Mouse (Mus musculus) lung, embryonic 14.5 days (tissue): ENCODE measurements at regions not wholly inside any gene's neighbourhood (a gene's known extent, or its start where the extent isn't known, plus 50 kb on each side); places are given as distances from the start of the nearest gene placed in this dataset.

ENCODE experiments used
- ATAC-seq: fragments of 200-750 bp; cut with Nextera tagmentation; 2 replicates; pipeline ENCODE4 v1.8.0; 2017; ENCODE audit warnings: mild to moderate bottlenecking, moderate TSS enrichment, moderate library complexity; ENCODE audit not compliant: insufficient read depth
- DNase-seq: peaks from one replicate; pipeline ENCODE4 v3.0.0-alpha.2; 2015
- H3K27ac ChIP-seq: fragments of 300-500 bp; sonication (generic); 2 replicates; pipeline ENCODE4 v1.5.1; 2014; ENCODE audit warnings: low read depth, mild to moderate bottlenecking, moderate library complexity
- H3K27me3 ChIP-seq: fragments of 300-500 bp; sonication (generic); 2 replicates; pipeline ENCODE4 v1.6.1; 2014; ENCODE audit warnings: low read length, control low read depth; ENCODE audit not compliant: insufficient read depth
- H3K36me3 ChIP-seq: fragments of 300-500 bp; sonication (generic); 2 replicates; pipeline ENCODE4 v1.6.1; 2014; ENCODE audit warnings: control low read depth; ENCODE audit not compliant: insufficient read depth
- H3K4me1 ChIP-seq: fragments of 300-500 bp; sonication (generic); 2 replicates; pipeline ENCODE4 v1.6.1; 2014; ENCODE audit warnings: antibody characterized with exemption, control low read depth; ENCODE audit not compliant: insufficient read depth
- H3K4me2 ChIP-seq: fragments of 300-500 bp; sonication (generic); 2 replicates; pipeline ENCODE4 v1.6.1; 2014; ENCODE audit warnings: mild to moderate bottlenecking
- H3K4me3 ChIP-seq: fragments of 300-500 bp; sonication (generic); 2 replicates; pipeline ENCODE4 v1.5.1; 2014; ENCODE audit warnings: low read depth, low read length
- H3K9ac ChIP-seq: fragments of 300-500 bp; sonication (generic); 2 replicates; pipeline ENCODE4 v1.6.1; 2014
- H3K9me3 ChIP-seq: fragments of 300-500 bp; sonication (generic); 2 replicates; pipeline ENCODE4 v1.6.1; 2016; ENCODE audit warnings: low read depth, low read length, control low read depth
- CTCF ChIP-seq: IDR thresholded peaks from 2 replicates; pipeline ENCODE4 v1.5.1; 2016; ENCODE audit warnings: antibody characterized with exemption, low read depth
- WGBS: fragments of 180-500 bp; shearing (Covaris S2); extraction: QIAGEN DNeasy Blood & Tissue Kit; methylation state at CpG from one replicate; pipeline ENCODE4 v1.1.7; 2014; 5-methylcytosine and 5-hydroxymethylcytosine counted together

DNA sequence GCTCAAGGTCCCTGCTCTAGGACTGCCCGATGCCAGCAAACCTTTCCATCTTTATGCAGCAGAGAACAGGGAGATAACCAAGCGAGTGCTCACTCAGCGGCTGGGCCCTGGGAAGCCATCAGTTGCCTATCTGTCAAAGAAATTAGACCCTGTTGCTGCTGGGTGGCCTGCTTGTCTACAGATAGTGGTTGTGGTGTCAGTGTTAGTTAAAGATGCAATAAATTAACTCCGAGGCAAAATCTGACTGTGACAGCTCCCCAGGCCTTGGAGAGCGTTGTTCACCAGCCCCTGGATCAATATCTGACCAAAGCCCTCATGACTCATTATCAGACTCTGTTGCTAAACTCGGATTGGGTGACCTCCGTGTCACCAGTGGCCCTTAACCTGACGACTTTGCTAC is 83.0 kb upstream of the Btg3 start:
- H3K9me3 ChIP-seq, result no peaks in the 10 kb centered on the region
- DNase-seq (no peak), ATAC-seq (no peak)
- no peak overlapping the region for H3K4me2 ChIP-seq
- no peak for TF ChIP-seq CTCF
- H3K27me3 ChIP-seq, result no peaks in the 10 kb centered on the region
- H3K4me1 ChIP-seq, result no peaks in the 10 kb centered on the region
- WGBS, result 47% methylated on average over 8 of the region's 8 CpGs
- no peak overlapping the region for H3K27ac ChIP-seq
- no peak overlapping the region for H3K4me3 ChIP-seq
- H3K9ac ChIP-seq, result no peak overlapping the region
- no peaks in the 10 kb centered on the region for H3K36me3 ChIP-seq

DNA sequence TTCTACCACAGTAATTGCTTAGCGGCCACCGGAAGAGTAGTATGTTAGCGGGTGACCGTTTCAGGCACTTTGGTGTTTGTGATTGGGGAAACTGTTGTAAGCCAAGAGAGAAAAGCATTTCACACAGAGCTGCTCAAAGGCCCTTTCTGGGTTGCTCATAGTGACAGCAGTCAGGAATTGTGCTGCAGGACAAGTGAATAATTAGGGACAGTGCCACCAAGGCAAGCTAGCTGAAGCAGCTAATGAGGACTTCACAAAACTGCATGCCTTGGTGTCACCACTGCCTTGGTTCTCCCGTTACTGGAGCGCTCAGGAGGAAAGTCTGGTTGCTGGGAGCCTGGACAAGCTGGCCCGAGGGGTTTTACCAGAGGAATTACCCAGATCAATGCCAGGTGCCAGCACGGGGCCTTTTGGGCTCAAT is 80.7 kb upstream of the Btg3 start:
- H3K9me3 ChIP-seq, result no peaks in the 10 kb centered on the region
- no peak overlapping the region for H3K4me2 ChIP-seq
- DNase-seq, result peak; percentile 54
- TF ChIP-seq CTCF, result no peak
- WGBS, result 70% methylated on average over 8 of the region's 8 CpGs
- no peak for ATAC-seq
- no peak overlapping the region for H3K9ac ChIP-seq
- H3K36me3 ChIP-seq, result no peaks in the 10 kb centered on the region
- no peaks in the 10 kb centered on the region for H3K27me3 ChIP-seq
- H3K27ac ChIP-seq, result no peak overlapping the region
- no peaks in the 10 kb centered on the region for H3K4me1 ChIP-seq
- H3K4me3 ChIP-seq, result no peak overlapping the region

DNA sequence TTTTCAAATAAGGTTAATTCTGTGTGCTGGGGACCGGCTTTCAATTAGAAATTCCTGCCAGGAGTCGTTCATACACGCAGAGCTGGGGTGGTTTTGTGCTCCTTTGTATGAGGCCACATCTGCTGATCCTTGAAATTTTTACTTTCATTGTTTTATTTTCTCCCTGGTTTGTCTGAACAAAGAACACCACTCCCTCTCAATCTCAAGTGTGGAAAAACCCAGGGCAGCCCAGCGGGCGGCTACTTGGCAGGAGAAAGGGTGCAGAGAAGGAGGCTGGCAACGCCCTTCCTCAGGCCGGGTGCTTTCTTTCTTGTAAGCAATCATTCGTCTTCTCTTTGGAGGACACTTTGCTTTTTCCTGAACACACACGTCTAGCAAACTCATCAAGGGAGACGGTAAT is 79.4 kb upstream of the Btg3 start:
- H3K27ac ChIP-seq, result no peak overlapping the region
- no peaks in the 10 kb centered on the region for H3K27me3 ChIP-seq
- whole genome bisulfite sequencing, result 51% methylated on average over 10 of the region's 10 CpGs

DNA sequence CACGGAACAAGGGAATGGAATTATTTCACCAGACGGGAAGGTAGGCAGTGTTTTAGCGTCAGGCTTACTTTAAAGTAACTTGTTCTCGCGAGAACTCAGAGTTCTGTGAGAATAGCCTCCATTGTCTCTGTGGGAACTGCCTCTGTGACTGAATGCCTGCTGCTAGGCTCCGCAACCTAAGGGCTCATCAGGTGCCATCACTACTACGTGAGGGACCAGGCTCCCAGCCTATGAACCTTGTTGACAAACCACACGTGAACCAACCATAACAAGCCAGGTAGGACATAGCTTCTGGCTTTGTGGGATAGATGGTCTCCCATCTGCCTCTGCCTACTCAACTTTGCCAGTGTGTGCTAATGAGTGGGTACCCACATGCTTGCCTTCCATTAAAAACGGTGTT is 77.5 kb upstream of the Btg3 start:
- DNase-seq (no peak), ATAC-seq (no peak)
- no peak for TF ChIP-seq CTCF
- WGBS, result 91% methylated on average over 9 of the region's 9 CpGs
- no peaks in the 10 kb centered on the region for H3K4me1 ChIP-seq
- no peak overlapping the region for H3K9ac ChIP-seq
- no peaks in the 10 kb centered on the region for H3K9me3 ChIP-seq
- no peak overlapping the region for H3K4me2 ChIP-seq
- H3K27me3 ChIP-seq, result no peaks in the 10 kb centered on the region
- no peaks in the 10 kb centered on the region for H3K36me3 ChIP-seq
- no peak overlapping the region for H3K27ac ChIP-seq
- no peak overlapping the region for H3K4me3 ChIP-seq

More for the DNA sequence above, 79.4 kb upstream of the Btg3 start:
- Histone ChIP-seq H3K4me1 (no peaks in the 10 kb centered on the region), H3K4me3 (no peak overlapping the region), H3K9me3 (no peaks in the 10 kb centered on the region), H3K4me2 (no peak overlapping the region), H3K9ac (no peak overlapping the region), H3K36me3 (no peaks in the 10 kb centered on the region)
- no peak for TF ChIP-seq CTCF
- ATAC-seq, result 0 out of 2 replicates have a peak, but pooled peaks have one; percentile 26
- DNase-seq, result peak; percentile 23

DNA sequence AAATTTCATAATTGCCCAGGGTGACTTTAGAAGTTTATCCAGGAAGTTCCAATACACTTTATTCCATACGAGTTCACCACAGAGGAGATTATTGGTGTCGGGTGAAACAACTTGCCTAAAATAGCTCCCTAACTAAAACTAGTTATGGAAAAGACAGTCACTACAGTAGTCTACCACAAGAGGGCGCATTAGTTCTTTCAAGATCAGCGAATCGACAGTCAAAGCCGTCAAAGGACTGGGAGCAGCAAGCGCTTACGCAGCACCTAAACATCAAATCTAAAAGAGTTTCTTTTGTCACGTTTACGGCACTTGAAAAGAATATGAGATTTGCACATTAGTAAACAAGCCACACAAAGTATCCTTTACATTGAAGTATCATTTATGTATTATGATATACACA is 75.3 kb upstream of the Btg3 start:
- no peaks in the 10 kb centered on the region for H3K27me3 ChIP-seq
- ATAC-seq (0 out of 2 replicates have a peak, but pooled peaks have one; percentile 19), DNase-seq (peak; percentile 95)
- no peak overlapping the region for H3K27ac ChIP-seq
- peak; percentile 87 for TF ChIP-seq CTCF
- WGBS, result 5% methylated on average over 10 of the region's 10 CpGs
- no peak overlapping the region for H3K4me3 ChIP-seq
- no peaks in the 10 kb centered on the region for H3K4me1 ChIP-seq
- no peaks in the 10 kb centered on the region for H3K9me3 ChIP-seq
- no peaks in the 10 kb centered on the region for H3K36me3 ChIP-seq
- H3K9ac ChIP-seq, result no peak overlapping the region
- H3K4me2 ChIP-seq, result no peak overlapping the region

DNA sequence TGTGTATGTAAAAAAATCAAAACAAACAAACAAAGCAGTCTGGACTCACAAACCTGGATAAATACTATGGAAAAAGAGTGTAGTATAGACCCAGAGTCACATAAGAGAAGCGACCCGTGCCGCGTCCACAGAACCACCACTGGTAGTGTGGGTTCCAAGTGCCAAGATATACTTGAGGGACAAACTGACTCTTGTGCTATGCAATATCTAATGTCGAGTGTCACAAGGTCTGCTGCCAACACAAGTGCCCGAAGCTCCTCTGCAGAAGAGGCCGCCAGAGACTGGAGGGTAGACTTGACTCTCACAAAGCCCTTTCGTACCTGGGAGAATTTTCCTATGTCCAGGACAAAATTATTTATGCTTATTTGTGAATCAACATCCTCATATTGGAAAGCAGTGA is 74.8 kb upstream of the Btg3 start:
- H3K9me3 ChIP-seq, result no peaks in the 10 kb centered on the region
- DNase-seq, result no peak
- H3K27ac ChIP-seq, result no peak overlapping the region
- H3K36me3 ChIP-seq, result no peaks in the 10 kb centered on the region
- no peak for ATAC-seq
- no peak overlapping the region for H3K9ac ChIP-seq
- 85% methylated on average over 8 of the region's 8 CpGs for WGBS
- H3K4me3 ChIP-seq, result no peak overlapping the region
- H3K4me2 ChIP-seq, result no peak overlapping the region
- no peak for TF ChIP-seq CTCF
- H3K27me3 ChIP-seq, result no peaks in the 10 kb centered on the region
- no peaks in the 10 kb centered on the region for H3K4me1 ChIP-seq

DNA sequence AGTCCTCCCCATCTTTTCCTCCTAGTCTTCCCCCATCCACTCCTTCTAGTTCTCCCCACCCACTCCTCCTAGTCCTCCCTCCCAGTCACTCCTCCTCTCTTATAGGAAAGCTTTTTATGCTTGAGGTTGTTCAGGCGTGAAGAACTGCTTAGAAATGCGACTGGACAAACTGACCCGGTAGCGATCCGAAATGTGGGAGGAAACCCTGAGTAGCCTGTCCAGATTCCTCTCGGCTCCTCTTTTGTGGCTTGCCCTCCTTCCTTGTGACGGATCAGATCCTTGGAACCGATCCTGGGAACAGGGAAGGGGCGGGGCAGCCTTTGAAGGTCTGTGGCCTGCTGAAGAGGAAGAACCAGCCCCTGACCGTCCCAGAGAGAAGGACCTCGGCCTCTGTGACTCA is 74.3 kb upstream of the Btg3 start:
- Histone ChIP-seq H3K4me3 (no peak overlapping the region), H3K9me3 (no peaks in the 10 kb centered on the region), H3K27me3 (no peaks in the 10 kb centered on the region), H3K27ac (no peak overlapping the region), H3K9ac (no peak overlapping the region), H3K36me3 (no peaks in the 10 kb centered on the region), H3K4me2 (no peak overlapping the region), H3K4me1 (no peaks in the 10 kb centered on the region)
- TF ChIP-seq CTCF, result no peak
- DNase-seq (no peak), ATAC-seq (no peak)
- WGBS, result 67% methylated on average over 11 of the region's 11 CpGs

DNA sequence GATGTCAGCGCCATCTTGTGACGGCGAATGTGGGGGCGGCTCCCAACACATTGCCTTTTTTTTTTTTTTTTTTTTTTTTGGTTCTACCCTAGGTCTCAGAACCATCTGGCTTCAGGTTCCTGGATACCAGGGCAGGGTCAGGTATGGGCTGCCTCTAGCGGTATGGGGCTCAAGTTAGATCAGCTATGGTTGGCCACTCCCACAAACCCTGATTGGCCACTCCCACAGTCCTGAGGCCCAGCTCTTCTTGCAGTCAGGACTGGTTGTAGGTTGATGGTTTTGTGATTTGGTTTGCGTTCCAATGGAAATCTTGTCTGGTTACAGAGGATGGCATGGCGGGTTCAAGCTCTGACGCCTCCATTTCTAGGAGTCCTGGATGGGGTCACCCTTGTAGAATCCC is 72.2 kb upstream of the Btg3 start:
- TF ChIP-seq CTCF, result no peak
- H3K36me3 ChIP-seq, result no peaks in the 10 kb centered on the region
- no peaks in the 10 kb centered on the region for H3K4me1 ChIP-seq
- ATAC-seq (no peak), DNase-seq (no peak)
- no peak overlapping the region for H3K27ac ChIP-seq
- H3K9me3 ChIP-seq, result no peaks in the 10 kb centered on the region
- no peaks in the 10 kb centered on the region for H3K27me3 ChIP-seq
- WGBS, result 99% methylated on average over 8 of the region's 8 CpGs
- no peak overlapping the region for H3K4me3 ChIP-seq
- H3K9ac ChIP-seq, result no peak overlapping the region
- no peak overlapping the region for H3K4me2 ChIP-seq
